Mouse (Mus musculus) liver, adult (tissue): Measurements from ENCODE around the gene Gm4565.
"Not testable (repeated sequence)": the region's sequence is repeated elsewhere in the genome, so short reads cannot be mapped to it uniquely, and the experiment has no call there.

ENCODE experiments used
- GATA4 ChIP-seq: IDR thresholded peaks from 2 replicates; pipeline ENCODE4 v1.6.1; 2014; ENCODE audit warnings: mild to moderate bottlenecking, low read length; ENCODE audit not compliant: insufficient replicate concordance

Gm4565 gene

GRCm38 (mm10) chr7:22588027-22588426 lies at the start of gene Gm4565:
Gm4565 (minus strand) TSS chr7:22588127.
- not testable (repeated sequence) for TF ChIP-seq GATA4

GRCm38 (mm10) chr7:22565243-22565642 lies 22.7 kb downstream of the Gm4565 start, which contains the start of gene Gm4201:
Gm4201 (minus strand) TSS chr7:22565343.
- TF ChIP-seq GATA4: not testable (repeated sequence)

GRCm38 (mm10) chr7:22534787-22535186 lies 53.1 kb downstream of the Gm4565 start, which contains the start of gene Gm8677:
Gm8677 (minus strand) TSS chr7:22534887.
- not testable (repeated sequence) for TF ChIP-seq GATA4
